Mouse (Mus musculus): ENCODE results near the gene March4.

March4 gene

GRCm38 (mm10) chr1:72530516-72531196, 6.1 kb downstream of the March4 start:
- DNase-seq (ENCODE audit: low spot score): no peak

GRCm38 (mm10) chr1:72529192-72529591, 7.5 kb downstream of the March4 start:
- DNase-seq (ENCODE audit: low spot score): no peak

GRCm38 (mm10) chr1:72523601-72524000, 13.1 kb downstream of the March4 start:
- no peak for DNase-seq (ENCODE audit: low spot score)

GRCm38 (mm10) chr1:72510778-72511520, 25.8 kb downstream of the March4 start:
- no peak for DNase-seq (ENCODE audit: low spot score)

DNA sequence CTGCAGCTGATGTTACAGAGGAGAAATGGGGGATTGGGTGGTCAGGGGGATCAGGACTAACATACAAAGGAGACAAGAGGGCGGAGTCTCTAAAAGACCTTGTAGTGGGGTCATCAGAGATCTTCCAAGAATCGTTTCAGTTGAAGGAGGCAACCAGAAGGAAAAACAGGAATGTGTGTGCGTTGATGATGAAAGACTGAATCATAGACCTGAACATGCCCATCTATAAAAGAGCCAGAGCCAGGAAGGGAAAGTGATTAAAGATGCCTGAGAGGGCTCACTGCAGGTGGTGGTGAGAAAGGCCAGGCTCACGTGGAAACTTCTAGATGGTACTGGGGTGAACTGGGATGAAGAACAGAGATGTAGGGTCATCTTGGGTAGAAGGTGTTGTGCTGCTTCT, 27.2 kb downstream of the March4 start:
- DNase-seq (ENCODE audit: low spot score): no peak

- no peak for DNase-seq (ENCODE audit: low spot score)
Measured at GRCm38 (mm10) chr1:72507670-72508069, 29.1 kb downstream of the March4 start.

GRCm38 (mm10) chr1:72506202-72506601, 30.5 kb downstream of the March4 start:
- peak; percentile 10 for DNase-seq (ENCODE audit: low spot score)

- DNase-seq (ENCODE audit: low spot score): no peak
Measured at GRCm38 (mm10) chr1:72497609-72498008, 39.1 kb downstream of the March4 start.

DNA sequence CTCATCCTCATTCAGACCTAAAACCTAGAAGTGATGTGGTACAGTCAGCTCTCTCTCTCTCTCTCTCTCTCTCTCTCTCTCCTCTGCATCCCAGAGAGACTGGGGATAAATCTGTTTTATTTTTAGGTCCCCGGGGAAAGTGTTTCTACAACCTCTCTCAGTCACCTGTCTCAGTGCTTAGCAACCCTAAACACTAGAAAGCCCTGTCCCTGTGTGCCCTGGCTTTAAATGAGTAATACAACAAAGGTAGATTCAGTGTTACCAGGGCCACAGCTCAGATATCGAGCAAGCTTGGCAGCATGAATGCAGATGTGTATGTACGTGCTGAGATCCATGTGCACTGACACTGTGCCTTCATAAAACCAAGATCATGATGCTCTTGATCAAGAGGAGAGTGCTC, 43.3 kb downstream of the March4 start:
- no peak for DNase-seq (ENCODE audit: low spot score)

- peak; percentile 11 for DNase-seq (ENCODE audit: low spot score)
Measured at GRCm38 (mm10) chr1:72492666-72493065, 44.1 kb downstream of the March4 start.

- no peak for DNase-seq (ENCODE audit: low spot score)
Measured at GRCm38 (mm10) chr1:72491307-72491706, 45.4 kb downstream of the March4 start.

DNA sequence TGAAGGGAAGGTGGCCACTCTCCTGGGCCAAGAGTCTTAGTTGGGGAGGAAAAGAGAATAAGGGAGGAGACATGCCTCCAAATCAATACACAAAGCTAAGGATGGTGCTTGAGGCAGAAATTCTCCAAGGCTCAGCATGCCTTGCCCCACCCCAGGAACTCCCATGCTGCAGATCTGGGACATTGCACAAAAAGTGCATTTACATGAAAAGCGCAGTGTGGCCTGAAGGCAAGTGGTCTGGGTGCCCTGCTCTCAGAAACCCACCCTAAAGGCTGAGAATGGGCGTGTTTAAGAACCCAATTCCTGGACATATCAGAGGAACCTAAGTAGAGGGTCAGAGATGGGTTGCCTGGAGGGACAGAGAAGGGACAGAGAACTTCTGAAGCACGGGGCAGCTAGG, 45.9 kb downstream of the March4 start:
- no peak for DNase-seq (ENCODE audit: low spot score)

GRCm38 (mm10) chr1:72490193-72490592, 46.5 kb downstream of the March4 start:
- DNase-seq (ENCODE audit: low spot score): no peak

DNA sequence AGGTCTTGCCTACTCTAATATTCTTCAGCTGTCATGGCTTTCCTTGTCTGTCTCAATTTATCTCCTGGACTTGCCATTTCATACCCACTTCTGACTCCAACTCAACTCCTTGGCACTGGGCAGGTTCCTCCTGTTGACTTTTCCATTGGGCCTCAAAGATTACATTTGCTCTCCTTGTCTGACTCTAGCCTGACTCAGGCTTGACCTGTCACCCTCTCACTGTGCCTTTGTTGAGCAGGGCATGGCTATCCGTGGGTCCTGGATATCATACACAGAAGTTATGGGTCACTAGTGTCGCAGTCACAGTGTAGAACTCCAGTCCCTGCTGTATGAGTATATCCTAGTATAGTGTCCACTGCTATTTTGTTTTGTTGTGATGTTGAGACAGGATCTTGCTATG, 60.1 kb downstream of the March4 start:
- no peak for DNase-seq (ENCODE audit: low spot score)

- DNase-seq (ENCODE audit: low spot score): no peak
Measured at GRCm38 (mm10) chr1:72469075-72469474, 67.7 kb downstream of the March4 start.

- no peak for DNase-seq (ENCODE audit: low spot score)
Measured at GRCm38 (mm10) chr1:72468466-72469003, 68.2 kb downstream of the March4 start.

GRCm38 (mm10) chr1:72464926-72465583, 71.7 kb downstream of the March4 start:
- DNase-seq (ENCODE audit: low spot score): peak; percentile 38

GRCm38 (mm10) chr1:72462516-72462915, 74.2 kb downstream of the March4 start:
- DNase-seq (ENCODE audit: low spot score): no peak

- DNase-seq (ENCODE audit: low spot score): no peak
Measured at GRCm38 (mm10) chr1:72457652-72458051, 79.1 kb downstream of the March4 start.

GRCm38 (mm10) chr1:72455923-72456322, 80.8 kb downstream of the March4 start:
- no peak for DNase-seq (ENCODE audit: low spot score)

- DNase-seq (ENCODE audit: low spot score): no peak
Measured at GRCm38 (mm10) chr1:72454733-72455201, 82.0 kb downstream of the March4 start.

- DNase-seq (ENCODE audit: low spot score): no peak
Measured at GRCm38 (mm10) chr1:72452839-72453238, 83.9 kb downstream of the March4 start.

- no peak for DNase-seq (ENCODE audit: low spot score)
Measured at GRCm38 (mm10) chr1:72450790-72451189, 85.9 kb downstream of the March4 start.

Data from left cerebral cortex, adult 11 months (tissue).